Mouse (Mus musculus): ENCODE measurements around the gene D030056L22Rik. TPM values are rescaled to one million over a fixed set of nuclear protein-coding genes. Genes with fewer than 3 reads are reported as not detected.

D030056L22Rik gene
- polyA plus RNA-seq, 1 experiment from 2014 or later: 91.1 TPM

Other genes with a start within 250 kb of the D030056L22Rik start
- gene Ostf1, start 81.4 kb upstream of the D030056L22Rik start, polyA plus RNA-seq (2014; fragmentation: Nextera tagmentation; extraction: Ambion mirVana): 46.1 and 48.8 TPM in 2 replicates
- 4.9 and 5.8 TPM in 2 replicates for gene Nmrk1, start 81.2 kb upstream of the D030056L22Rik start, polyA plus RNA-seq (2014; fragmentation: Nextera tagmentation; extraction: Ambion mirVana)
- gene Carnmt1, start 42.4 kb upstream of the D030056L22Rik start, polyA plus RNA-seq (2014; fragmentation: Nextera tagmentation; extraction: Ambion mirVana): 25.4 and 29.8 TPM in 2 replicates
- 0.58 and 0.59 TPM in 2 replicates for gene Trpm6, start 36.8 kb downstream of the D030056L22Rik start, polyA plus RNA-seq (2014; fragmentation: Nextera tagmentation; extraction: Ambion mirVana)